Mouse (Mus musculus) spleen, embryonic (tissue): ENCODE results near the gene Cfh.
"Not testable (repeated sequence)": the region's sequence is repeated elsewhere in the genome, so short reads cannot be mapped to it uniquely, and the experiment has no call there.

Source experiments
- CTCF ChIA-PET: fragments of 350-600 bp; sonication (Branson Sonifier 250); formaldehyde crosslinking; loops from one replicate; lab custom pipeline; 2022; lab: Charles Lee

Gene Cfh

DNA sequence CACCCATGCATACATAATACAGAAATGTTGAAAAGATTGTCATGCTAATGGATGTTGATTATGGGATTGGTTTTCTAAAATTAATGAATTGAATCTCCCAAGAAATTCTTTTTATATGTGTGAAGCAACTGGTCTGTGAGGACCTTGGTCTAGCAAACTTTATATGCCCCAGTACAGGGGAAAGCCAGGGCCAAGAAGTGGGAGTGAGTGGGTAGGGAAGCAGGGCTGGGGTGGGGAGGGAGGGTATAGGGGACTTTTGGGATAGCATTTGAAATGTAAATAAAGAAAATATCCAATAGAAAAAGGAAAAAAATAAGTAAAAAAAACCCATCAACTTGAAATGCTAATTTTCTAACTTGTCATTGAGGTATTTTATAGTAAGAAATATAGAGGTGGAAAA lies at the start of gene Cfh:
Gene Cfh, minus strand, starts transcription at position 101 of the 400 bp plus-strand sequence.
- CTCF ChIA-PET: not testable (repeated sequence)

DNA sequence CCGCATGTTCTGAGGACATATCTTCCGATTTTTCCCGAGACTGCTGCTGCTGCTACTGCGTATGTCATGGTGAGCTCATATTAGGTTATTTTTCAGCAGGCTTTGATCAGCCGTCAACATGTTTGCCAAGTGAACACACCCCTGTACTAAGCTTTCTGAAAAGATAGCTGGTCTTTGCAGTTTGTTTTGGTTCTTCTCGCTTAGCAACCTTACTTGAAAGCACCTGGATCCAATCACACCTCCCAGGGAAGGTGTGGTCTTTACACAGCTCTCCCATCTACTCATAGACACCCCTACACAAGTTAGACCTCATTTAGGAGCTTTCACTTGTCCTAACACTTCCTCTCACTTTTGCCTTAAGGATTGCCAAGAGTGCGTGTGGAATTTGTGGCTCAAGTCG lies 43.1 kb upstream of the Cfh start:
- CTCF ChIA-PET: no interaction called here

- CTCF ChIA-PET: no interaction called here
Measured at GRCm38 (mm10) chr1:140225221-140225620, 41.7 kb upstream of the Cfh start.

DNA sequence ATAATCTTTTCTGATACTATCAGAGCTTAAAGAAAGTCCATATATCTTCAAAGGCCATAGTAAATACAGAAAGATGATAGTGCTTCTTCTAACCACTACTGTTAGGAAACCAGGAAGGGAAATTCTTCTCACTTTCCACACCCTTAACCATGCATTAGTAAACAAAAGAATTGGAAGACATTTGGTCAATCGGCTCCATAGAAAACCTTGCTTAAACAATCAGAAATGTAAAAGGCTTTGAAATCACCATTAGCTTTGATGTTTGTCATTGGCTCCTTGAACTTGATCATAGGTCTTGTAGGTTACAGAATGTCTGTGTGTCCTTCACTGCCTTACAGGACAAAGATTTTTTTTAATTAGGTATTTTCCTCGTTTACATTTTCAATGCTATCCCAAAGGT lies 21.8 kb upstream of the Cfh start:
- CTCF ChIA-PET: no interaction called here

DNA sequence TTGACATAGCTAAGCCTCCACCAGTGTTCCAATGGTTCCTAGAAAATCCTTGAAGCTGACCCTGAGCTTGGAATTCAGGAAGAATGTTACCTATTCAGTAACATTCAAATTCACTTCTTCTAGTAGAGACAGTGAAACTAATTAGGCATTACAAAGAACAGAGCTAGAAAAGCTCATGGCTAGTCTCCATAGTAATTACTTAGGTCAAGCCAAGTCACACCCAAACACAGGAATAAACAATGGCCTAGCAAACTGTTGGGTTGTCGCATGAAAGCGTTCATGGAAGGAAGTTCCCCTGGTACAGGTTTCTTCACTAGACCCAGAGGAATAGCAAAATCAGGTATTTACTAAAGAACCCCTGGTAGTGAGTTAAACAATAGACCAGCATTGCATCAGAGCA lies 4.9 kb upstream of the Cfh start:
- CTCF ChIA-PET: not testable (repeated sequence)

DNA sequence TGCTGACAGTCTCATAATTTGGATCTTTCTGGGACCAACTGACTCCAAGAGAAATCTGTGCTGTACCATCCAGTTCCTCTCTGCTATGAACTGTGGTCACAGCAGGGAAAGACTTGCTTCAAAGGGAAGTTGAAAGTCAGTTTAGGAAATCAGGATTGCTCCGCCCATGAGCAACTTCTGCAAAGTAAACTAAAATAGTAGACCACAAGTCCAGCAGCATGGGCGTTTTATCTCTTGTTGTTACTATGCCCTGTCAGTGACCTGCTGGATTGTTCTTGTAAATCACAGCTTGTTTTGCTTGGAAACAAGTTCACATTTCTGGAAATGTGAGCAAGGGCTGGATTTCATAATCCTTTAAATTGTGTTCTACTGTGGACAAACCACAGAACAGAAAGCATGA lies 356 bp downstream of the Cfh start:
- CTCF ChIA-PET: no interaction called here

DNA sequence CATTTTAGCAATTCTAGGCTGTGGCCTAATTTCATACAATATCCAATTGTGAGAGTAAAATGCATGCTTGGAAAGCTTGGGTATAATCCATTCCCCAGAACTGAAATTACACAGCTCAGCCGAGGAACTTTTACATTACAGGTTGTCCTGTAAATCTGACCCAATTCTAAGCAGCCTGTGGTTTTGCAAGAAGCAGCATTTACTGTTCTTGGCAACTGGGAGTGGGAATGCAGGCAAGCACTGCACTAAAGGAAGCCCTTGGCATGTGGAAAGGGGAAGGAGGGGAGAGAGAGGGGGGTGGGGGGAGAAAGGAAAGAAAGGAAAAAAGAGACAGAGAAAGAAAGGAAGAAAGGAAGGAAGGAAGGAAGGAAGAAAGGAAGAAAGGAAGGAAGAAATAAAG lies 3.4 kb downstream of the Cfh start:
- CTCF ChIA-PET: no interaction called here

GRCm38 (mm10) chr1:140175442-140175841 lies 8.1 kb downstream of the Cfh start:
- CTCF ChIA-PET: no interaction called here

DNA sequence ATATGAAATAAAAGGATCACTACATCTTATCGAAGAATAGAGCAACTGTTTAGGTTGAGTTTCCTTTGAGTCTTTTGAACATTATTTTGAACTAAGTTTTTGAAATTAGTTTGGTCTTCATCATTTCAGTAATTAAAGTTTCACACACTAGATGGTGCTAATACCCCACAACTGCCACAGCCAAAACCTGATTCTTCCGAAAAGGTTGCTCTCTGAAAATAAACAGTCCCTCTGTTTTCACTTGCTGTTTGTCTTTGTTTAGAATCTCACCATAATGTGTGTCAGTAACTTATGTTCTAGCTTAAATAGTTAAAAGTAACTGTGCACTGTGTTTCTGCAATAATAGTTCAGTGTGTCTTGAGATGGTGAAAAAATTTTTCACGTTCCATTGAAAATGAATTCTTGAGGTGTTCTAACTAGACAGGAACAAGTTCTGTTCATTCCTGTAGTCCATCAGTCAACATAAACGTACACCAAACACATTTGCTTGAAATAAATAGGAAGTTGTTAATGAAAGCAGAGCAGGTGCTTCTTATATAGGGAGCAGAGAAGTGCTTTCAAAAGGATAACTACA lies 11.9 kb downstream of the Cfh start:
- CTCF ChIA-PET: interaction anchor here (0.6 kb wide), 1 partner anchor 262 kb away, joined by 3 read pairs; no protein-coding TSS in a partner anchor

GRCm38 (mm10) chr1:140158970-140159369 lies 24.6 kb downstream of the Cfh start:
- CTCF ChIA-PET: no interaction called here

DNA sequence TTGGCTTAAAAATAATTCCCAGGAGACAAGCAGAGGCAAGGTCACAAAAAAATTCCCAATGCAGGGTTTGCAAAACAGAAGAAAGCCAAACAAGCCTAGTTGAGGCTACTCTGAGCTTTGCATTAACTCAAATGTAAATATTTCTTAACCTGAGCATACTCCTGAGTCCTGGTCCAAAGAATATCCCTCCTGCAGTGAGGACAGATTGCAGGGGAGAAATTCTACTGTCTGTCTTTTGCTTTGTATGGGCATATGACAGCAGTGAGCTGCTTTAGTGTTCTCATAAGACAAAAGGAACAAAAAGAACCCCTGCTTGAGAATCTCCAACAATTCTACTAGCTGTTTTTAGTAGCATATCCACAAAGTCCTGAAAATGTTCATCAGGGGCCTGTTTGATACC lies 114.1 kb downstream of the Cfh start:
- CTCF ChIA-PET: no interaction called here
